Mouse (Mus musculus): Measurements from ENCODE around the gene Kansl1. TPM values are rescaled to one million over a fixed set of nuclear protein-coding genes. Genes with fewer than 3 reads are reported as not detected.

The Kansl1 gene
- polyA plus RNA-seq, 1 experiment, result 67.1 TPM

DNA sequence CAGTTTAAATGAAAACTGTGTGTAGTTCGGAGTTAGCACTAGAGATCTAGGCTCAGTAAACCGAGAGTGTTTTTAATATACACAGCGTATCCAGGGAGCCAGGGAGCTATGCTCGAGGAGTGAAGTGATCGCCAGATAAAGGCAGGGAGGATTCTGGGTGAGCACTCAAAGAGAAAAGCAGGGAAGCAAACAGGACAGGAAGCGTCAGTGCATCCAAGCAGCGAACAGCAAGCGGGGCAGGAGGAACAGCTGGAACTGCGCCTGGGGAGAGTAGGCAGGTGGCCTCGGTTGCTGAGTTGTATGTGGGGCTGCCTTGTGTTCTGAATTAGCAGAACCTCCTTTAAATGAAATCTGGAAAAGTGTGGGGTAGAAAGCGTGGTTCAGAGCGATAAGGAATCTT, 166.0 kb downstream of the Kansl1 start:
- Histone ChIP-seq H3K4me3 (replicated peaks) (no peak overlapping the region), H3K4me1 (peaks cover 16% of the 10 kb centered on the region), H3K27me3 (replicated peaks) (peaks cover 88% of the 10 kb centered on the region), H3K36me3 (replicated peaks; ENCODE audit: low read length) (no peaks in the 10 kb centered on the region), H3K9me3 (no peaks in the 10 kb centered on the region)
- no peak for TF ChIP-seq FLI1 (IDR thresholded peaks at IDR 0.05; ENCODE audit: low read length)
- no peak for TF ChIP-seq GATA1 (IDR thresholded peaks at IDR 0.05; ENCODE audit: borderline replicate concordance, low read length)

DNA sequence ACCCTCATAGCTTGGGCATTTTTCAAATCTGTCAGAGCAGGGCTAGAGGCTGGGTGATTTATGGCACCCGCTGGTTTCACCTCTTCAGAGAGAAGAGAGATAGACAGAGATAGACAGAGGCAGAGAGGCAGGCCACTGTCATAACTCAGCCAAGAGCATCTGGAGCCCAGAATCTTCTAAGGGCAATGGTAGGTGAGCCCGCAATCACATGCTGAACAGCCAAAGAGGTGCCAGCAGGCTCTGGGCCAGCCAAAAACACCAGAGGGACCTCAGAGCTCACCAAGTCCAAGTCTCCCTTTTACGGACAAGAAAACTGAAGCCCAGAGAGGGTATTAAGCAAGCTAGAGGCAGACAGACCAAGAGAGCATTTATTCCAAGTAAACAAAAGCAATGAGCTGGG, 171.0 kb downstream of the Kansl1 start:
- H3K4me1 ChIP-seq, result peaks cover 26% of the 10 kb centered on the region
- no peaks in the 10 kb centered on the region for H3K36me3 ChIP-seq (replicated peaks; ENCODE audit: low read length)
- TF ChIP-seq GATA1 (IDR thresholded peaks at IDR 0.05; ENCODE audit: borderline replicate concordance, low read length), result no peak
- no peak for TF ChIP-seq FLI1 (IDR thresholded peaks at IDR 0.05; ENCODE audit: low read length)
- no peaks in the 10 kb centered on the region for H3K9me3 ChIP-seq
- H3K4me3 ChIP-seq (replicated peaks), result no peak overlapping the region
- H3K27me3 ChIP-seq (replicated peaks), result peaks cover 53% of the 10 kb centered on the region

DNA sequence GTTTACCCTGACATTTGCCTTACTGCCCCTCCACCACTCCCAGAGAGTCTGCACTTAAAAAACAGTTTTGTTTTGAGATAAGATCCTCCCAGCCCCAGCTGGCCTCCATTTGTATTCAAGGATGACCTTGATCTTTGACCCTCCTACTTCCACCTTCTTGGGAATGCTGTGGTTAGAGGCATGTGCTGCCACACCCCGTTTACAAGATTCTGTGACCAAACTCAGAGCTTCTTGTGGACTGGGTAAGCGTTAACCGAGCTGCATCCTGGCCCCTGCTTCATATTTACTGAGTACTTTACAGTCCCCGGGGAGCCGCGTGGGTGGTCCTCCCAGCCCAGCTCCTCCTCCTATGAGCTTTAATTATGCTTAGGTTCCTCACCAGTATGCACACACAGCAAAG, 173.0 kb downstream of the Kansl1 start:
- no peak overlapping the region for H3K4me3 ChIP-seq (replicated peaks)
- TF ChIP-seq GATA1 (IDR thresholded peaks at IDR 0.05; ENCODE audit: borderline replicate concordance, low read length) (no peak), FLI1 (IDR thresholded peaks at IDR 0.05; ENCODE audit: low read length) (no peak)
- no peaks in the 10 kb centered on the region for H3K36me3 ChIP-seq (replicated peaks; ENCODE audit: low read length)
- H3K4me1 ChIP-seq, result peaks cover 29% of the 10 kb centered on the region
- no peaks in the 10 kb centered on the region for H3K9me3 ChIP-seq
- peaks cover 42% of the 10 kb centered on the region for H3K27me3 ChIP-seq (replicated peaks)

GRCm38 (mm10) chr11:104295145-104295544, 173.5 kb downstream of the Kansl1 start:
- TF ChIP-seq FLI1 (IDR thresholded peaks at IDR 0.05; ENCODE audit: low read length) (no peak), GATA1 (IDR thresholded peaks at IDR 0.05; ENCODE audit: borderline replicate concordance, low read length) (no peak)

DNA sequence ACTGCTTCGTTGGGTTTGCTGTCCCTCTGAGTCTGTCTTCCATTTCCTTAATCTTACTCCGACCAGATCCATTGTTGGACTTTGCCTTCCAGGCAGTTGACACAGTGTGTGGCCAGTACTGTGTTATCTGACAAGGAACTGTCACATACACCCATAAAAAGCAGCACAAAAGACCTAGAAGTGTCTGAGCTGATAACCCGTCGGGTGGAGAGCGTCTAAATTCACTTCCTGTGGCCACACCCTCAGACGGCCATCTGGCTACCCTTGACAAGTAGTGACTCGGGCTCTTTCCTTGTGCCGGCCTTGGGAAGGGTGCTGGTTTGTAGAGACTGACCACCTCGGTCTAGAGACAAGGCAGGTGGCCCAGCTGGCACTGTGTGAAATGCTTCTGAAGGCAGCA, 175.4 kb downstream of the Kansl1 start:
- H3K36me3 ChIP-seq (replicated peaks; ENCODE audit: low read length), result no peaks in the 10 kb centered on the region
- H3K4me1 ChIP-seq, result peaks cover 49% of the 10 kb centered on the region
- H3K9me3 ChIP-seq, result no peaks in the 10 kb centered on the region
- TF ChIP-seq FLI1 (IDR thresholded peaks at IDR 0.05; ENCODE audit: low read length) (no peak), GATA1 (IDR thresholded peaks at IDR 0.05; ENCODE audit: borderline replicate concordance, low read length) (no peak)
- H3K27me3 ChIP-seq (replicated peaks), result peaks cover 28% of the 10 kb centered on the region
- peak overlapping the region; percentile 3 for H3K4me3 ChIP-seq (replicated peaks)

More at GRCm38 (mm10) chr11:104295145-104295544, 173.5 kb downstream of the Kansl1 start:
- H3K27me3 ChIP-seq (replicated peaks), result peaks cover 43% of the 10 kb centered on the region
- no peak overlapping the region for H3K4me3 ChIP-seq (replicated peaks)
- peaks cover 34% of the 10 kb centered on the region for H3K4me1 ChIP-seq
- no peaks in the 10 kb centered on the region for H3K36me3 ChIP-seq (replicated peaks; ENCODE audit: low read length)
- no peaks in the 10 kb centered on the region for H3K9me3 ChIP-seq

DNA sequence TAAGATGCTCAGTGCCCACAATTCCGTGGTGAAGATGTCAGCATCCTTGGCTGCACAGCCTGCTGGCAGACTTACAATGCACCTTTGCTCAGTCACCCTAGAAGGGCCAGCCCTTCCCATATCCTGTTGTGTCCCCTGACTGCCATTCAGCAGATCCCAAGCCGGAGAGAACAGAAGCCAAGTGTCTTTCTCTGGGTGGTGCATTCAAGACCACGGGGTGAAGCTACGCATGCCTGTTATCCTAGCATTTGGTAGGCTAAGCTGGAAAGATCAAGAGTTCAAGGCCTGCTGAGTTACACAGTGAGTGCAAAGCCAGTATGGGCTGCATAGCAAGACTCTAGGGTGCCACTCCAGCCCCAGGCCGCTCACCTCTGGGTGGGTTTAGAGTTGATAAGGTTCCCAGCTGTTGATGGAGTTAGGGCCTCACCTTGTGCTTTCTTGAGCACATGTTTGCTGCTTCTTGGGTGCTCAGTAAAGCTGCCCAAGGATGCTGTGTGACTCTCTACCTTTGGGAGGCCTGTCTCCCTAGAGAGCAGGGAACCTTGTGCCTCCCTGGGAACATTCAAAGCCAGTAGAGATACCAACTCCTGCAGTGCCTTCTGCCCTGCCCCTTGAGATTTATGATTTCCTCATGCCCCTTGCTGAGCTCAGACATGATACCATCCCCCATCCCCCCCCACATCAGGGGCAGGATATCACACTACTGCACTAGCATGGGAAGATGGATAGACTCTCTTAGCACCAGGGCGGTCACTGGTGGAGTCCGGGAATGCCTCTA, 176.0 kb downstream of the Kansl1 start:
- no peak overlapping the region for H3K4me3 ChIP-seq (replicated peaks)
- H3K4me1 ChIP-seq, result peaks cover 49% of the 10 kb centered on the region
- no peaks in the 10 kb centered on the region for H3K36me3 ChIP-seq (replicated peaks; ENCODE audit: low read length)
- TF ChIP-seq FLI1 (IDR thresholded peaks at IDR 0.05; ENCODE audit: low read length) (no peak), GATA1 (IDR thresholded peaks at IDR 0.05; ENCODE audit: borderline replicate concordance, low read length) (no peak)
- peaks cover 27% of the 10 kb centered on the region for H3K27me3 ChIP-seq (replicated peaks)
- H3K9me3 ChIP-seq, result no peaks in the 10 kb centered on the region

DNA sequence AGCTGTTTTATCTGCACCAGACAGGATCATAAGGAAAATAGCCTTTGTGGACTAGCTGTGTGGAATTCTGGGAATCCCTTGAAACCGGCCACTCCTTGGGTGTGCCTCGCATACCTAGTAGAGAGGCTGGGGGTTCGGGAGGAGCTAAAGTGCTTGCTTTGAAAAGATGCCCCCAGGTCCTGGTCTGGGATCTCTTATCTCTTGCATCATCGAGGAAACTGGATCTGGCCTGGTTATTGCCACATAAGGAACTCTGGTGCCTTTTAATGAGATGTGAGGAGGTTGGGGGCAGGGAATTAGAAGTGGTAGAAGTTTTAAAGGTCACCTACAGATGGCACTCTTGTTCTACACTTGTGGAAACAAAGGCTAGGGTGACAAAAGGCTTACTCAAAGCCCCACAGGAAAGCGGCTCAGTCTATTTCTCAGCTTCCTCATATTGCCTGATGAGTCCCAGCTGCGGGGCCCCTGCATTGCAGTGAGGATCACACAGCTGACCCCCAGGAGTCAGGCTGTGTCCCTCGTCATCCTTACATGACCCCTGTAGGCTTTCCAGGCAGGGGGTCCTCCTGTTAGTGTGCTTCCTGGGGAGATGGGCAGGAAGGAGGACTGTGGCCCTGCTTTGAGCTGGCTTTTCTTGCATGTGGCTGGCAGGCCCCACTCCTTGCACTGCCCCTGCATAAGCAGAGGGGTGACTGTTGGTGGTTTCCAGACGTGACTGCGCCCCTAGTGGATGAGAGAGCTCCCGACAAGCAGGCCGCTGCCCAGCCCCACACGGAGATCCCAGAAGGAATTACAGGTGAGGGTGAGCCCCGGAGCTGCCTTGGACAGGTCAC, 179.2 kb downstream of the Kansl1 start:
- H3K4me3 ChIP-seq (replicated peaks), result peak overlapping the region; percentile 72
- H3K36me3 ChIP-seq (replicated peaks; ENCODE audit: low read length), result no peaks in the 10 kb centered on the region
- peaks cover 39% of the 10 kb centered on the region for H3K4me1 ChIP-seq
- peaks cover 24% of the 10 kb centered on the region for H3K9me3 ChIP-seq
- TF ChIP-seq FLI1 (IDR thresholded peaks at IDR 0.05; ENCODE audit: low read length) (no peak), GATA1 (IDR thresholded peaks at IDR 0.05; ENCODE audit: borderline replicate concordance, low read length) (no peak)
- H3K27me3 ChIP-seq (replicated peaks), result peaks cover 42% of the 10 kb centered on the region

DNA sequence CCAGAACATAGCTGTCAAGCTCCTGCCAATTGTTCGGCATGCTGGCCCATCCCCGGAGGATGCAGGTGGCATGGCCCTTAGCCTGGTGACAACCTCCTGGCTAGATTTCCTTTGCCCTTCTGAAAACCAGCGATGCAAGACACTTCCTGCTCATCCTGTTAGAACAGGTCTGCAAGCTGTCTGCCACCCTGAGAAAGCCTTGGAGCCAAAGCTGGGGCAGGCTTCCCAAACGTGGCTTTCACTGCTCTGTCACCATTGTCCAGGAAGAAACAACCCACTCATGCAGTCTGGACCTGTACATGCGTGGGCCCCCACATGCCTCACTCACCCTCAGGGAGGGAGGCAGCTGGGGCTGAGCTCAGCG, 179.8 kb downstream of the Kansl1 start:
- Histone ChIP-seq H3K36me3 (replicated peaks; ENCODE audit: low read length) (no peaks in the 10 kb centered on the region), H3K27me3 (replicated peaks) (peaks cover 46% of the 10 kb centered on the region), H3K4me1 (peaks cover 38% of the 10 kb centered on the region), H3K9me3 (peaks cover 24% of the 10 kb centered on the region), H3K4me3 (replicated peaks) (no peak overlapping the region)
- TF ChIP-seq GATA1 (IDR thresholded peaks at IDR 0.05; ENCODE audit: borderline replicate concordance, low read length) (no peak), FLI1 (IDR thresholded peaks at IDR 0.05; ENCODE audit: low read length) (no peak)

- TF ChIP-seq FLI1 (IDR thresholded peaks at IDR 0.05; ENCODE audit: low read length), result no peak
- no peak for TF ChIP-seq GATA1 (IDR thresholded peaks at IDR 0.05; ENCODE audit: borderline replicate concordance, low read length)
- Histone ChIP-seq H3K36me3 (replicated peaks; ENCODE audit: low read length) (no peaks in the 10 kb centered on the region), H3K27me3 (replicated peaks) (peaks cover 50% of the 10 kb centered on the region)
Observed at GRCm38 (mm10) chr11:104287113-104287512, 181.5 kb downstream of the Kansl1 start.

More at GRCm38 (mm10) chr11:104287113-104287512, 181.5 kb downstream of the Kansl1 start:
- H3K4me1 ChIP-seq, result peaks cover 22% of the 10 kb centered on the region
- H3K4me3 ChIP-seq (replicated peaks), result peak overlapping the region; percentile 39
- peaks cover 24% of the 10 kb centered on the region for H3K9me3 ChIP-seq

Other genes starting within 250 kb of the Kansl1 start
- 0.76 TPM in 1 of 2 replicates, not detected in the other for gene Mapt, start 237.5 kb downstream of the Kansl1 start, polyA plus RNA-seq (2012; ENCODE audit: insufficient read depth, low replicate concordance)
- gene Cdc27, start 81.8 kb upstream of the Kansl1 start, polyA plus RNA-seq (2012; ENCODE audit: insufficient read depth, low replicate concordance), result 2.5 TPM in 1 of 2 replicates, not detected in the other
- 0.86 TPM in 1 of 2 replicates, not detected in the other for gene Myl4, start 81.8 kb upstream of the Kansl1 start, polyA plus RNA-seq (2012; ENCODE audit: insufficient read depth, low replicate concordance)
- gene Itgb3, start 139.1 kb upstream of the Kansl1 start, polyA plus RNA-seq (2012; ENCODE audit: insufficient read depth, low replicate concordance), result 123 and 181 TPM in 2 replicates
- gene Gm11639, start 216.8 kb upstream of the Kansl1 start, polyA plus RNA-seq (2012; ENCODE audit: insufficient read depth, low replicate concordance), result not detected in 2 replicates